Mouse (Mus musculus) CH12.LX (cell line): ENCODE measurements around the gene Spen. TPM values are rescaled to one million over a fixed set of nuclear protein-coding genes. Genes with fewer than 3 reads are reported as not detected.
A peak's percentile ranks its signal among the peaks of the same experiment; 100 is the strongest.

Experiments
- DNase-seq: peaks from one replicate; pipeline ENCODE4 v3.0.0-alpha.2; 2013; ENCODE audit errors: extremely low read depth
- H3K27ac ChIP-seq: 2 replicates; pipeline ENCODE4 v1.5.1; 2012; ENCODE audit warnings: low read depth, mild to moderate bottlenecking, control low read depth, moderate library complexity; ENCODE audit not compliant: insufficient read depth
- H3K27me3 ChIP-seq: replicated peaks from 2 replicates; pipeline ENCODE3; 2012; ENCODE audit warnings: inconsistent platforms
- H3K36me3 ChIP-seq, 2 experiments: replicated peaks in 1 of 2; 2 replicates each; pipeline versions ENCODE3 to v1.6.1; 2012; ENCODE audit warnings: inconsistent platforms in 1 of 2, low read length in 1 of 2, mild to moderate bottlenecking in 1 of 2, mixed read lengths in 1 of 2, moderate library complexity in 1 of 2; ENCODE audit not compliant: control insufficient read depth in 1 of 2, insufficient read depth in 1 of 2
- H3K4me1 ChIP-seq, 2 experiments: 2 replicates each; pipeline ENCODE4 v1.6.1; 2012; ENCODE audit warnings: inconsistent platforms in 1 of 2, moderate library complexity in 1 of 2; ENCODE audit not compliant: insufficient read depth in 2 of 2, control insufficient read depth in 1 of 2
- H3K4me2 ChIP-seq: 2 replicates; pipeline ENCODE4 v1.6.1; 2012; ENCODE audit warnings: low read depth, mild to moderate bottlenecking, control low read depth; ENCODE audit not compliant: poor library complexity, insufficient read depth, severe bottlenecking
- H3K4me3 ChIP-seq, 3 experiments: fragments of 150-350 bp in 1 of 3; sonication (generic) in 1 of 3; replicated peaks in 1 of 3; 2 replicates each; pipeline versions ENCODE3 to v1.5.1; 2011 to 2012; ENCODE audit warnings: low read depth in 2 of 3, low read length in 2 of 3, mild to moderate bottlenecking in 2 of 3, moderate library complexity in 2 of 3, control low read depth in 1 of 3, improper control_type of control experiment in 1 of 3, inconsistent platforms in 1 of 3, mixed read lengths in 1 of 3; ENCODE audit not compliant: poor library complexity in 1 of 3
- H3K79me2 ChIP-seq: replicated peaks from 2 replicates; pipeline ENCODE4 v1.6.1; 2012; ENCODE audit warnings: mild to moderate bottlenecking, moderate library complexity; ENCODE audit not compliant: control insufficient read depth, poor library complexity, insufficient read depth, severe bottlenecking; ENCODE audit errors: extremely low read depth
- H3K9ac ChIP-seq: 2 replicates; pipeline ENCODE4 v1.6.1; 2012; ENCODE audit warnings: low read depth, mild to moderate bottlenecking, control low read depth, moderate library complexity; ENCODE audit not compliant: insufficient read depth
- H3K9me3 ChIP-seq: replicated peaks from 2 replicates; pipeline ENCODE3; 2012; ENCODE audit warnings: low read length, inconsistent platforms, mixed read lengths
- BHLHE40 ChIP-seq: IDR thresholded peaks from 2 replicates; pipeline ENCODE4 v1.6.1; 2011; ENCODE audit warnings: mild to moderate bottlenecking, low read depth, low read length, improper control_type of control experiment
- CHD1 ChIP-seq: IDR thresholded peaks from 2 replicates; pipeline ENCODE4 v1.6.1; 2012; ENCODE audit warnings: low read depth, low read length, improper control_type of control experiment, inconsistent platforms
- CHD2 ChIP-seq: IDR thresholded peaks from 2 replicates; pipeline ENCODE4 v1.6.1; 2011; ENCODE audit warnings: low read length, improper control_type of control experiment
- CTCF ChIP-seq, 2 experiments: IDR thresholded peaks in 1 of 2; conservative IDR thresholded peaks in 1 of 2; 2 replicates each; pipeline ENCODE4 v1.5.1; 2011 to 2012; ENCODE audit warnings: low read depth in 2 of 2, low read length in 2 of 2, improper control_type of control experiment in 1 of 2, inconsistent platforms in 1 of 2, mild to moderate bottlenecking in 1 of 2, moderate library complexity in 1 of 2
- E2F4 ChIP-seq: IDR thresholded peaks from 2 replicates; pipeline ENCODE4 v1.6.1; 2011; ENCODE audit warnings: low read depth, low read length, improper control_type of control experiment; ENCODE audit not compliant: insufficient replicate concordance
- ELF1 ChIP-seq: IDR thresholded peaks from 2 replicates; pipeline ENCODE4 v1.6.1; 2014; ENCODE audit warnings: low read depth, mild to moderate bottlenecking, inconsistent platforms, low read length, improper control_type of control experiment
- EP300 ChIP-seq: IDR thresholded peaks from 2 replicates; pipeline ENCODE4 v1.6.1; 2011; ENCODE audit warnings: low read length, improper control_type of control experiment
- ETS1 ChIP-seq: conservative IDR thresholded peaks from 2 replicates; pipeline ENCODE4 v1.6.1; 2012; ENCODE audit warnings: low read depth, mild to moderate bottlenecking, inconsistent platforms, low read length, improper control_type of control experiment, moderate library complexity
- GABPA ChIP-seq: IDR thresholded peaks from 2 replicates; pipeline ENCODE4 v1.6.1; 2012; ENCODE audit warnings: low read depth, low read length, improper control_type of control experiment, inconsistent platforms; ENCODE audit not compliant: insufficient replicate concordance
- HCFC1 ChIP-seq: IDR thresholded peaks from 2 replicates; pipeline ENCODE4 v1.6.1; 2012; ENCODE audit warnings: low read depth, mild to moderate bottlenecking, inconsistent platforms, low read length, improper control_type of control experiment
- IRF4 ChIP-seq: IDR thresholded peaks from 2 replicates; pipeline ENCODE4 v1.6.1; 2014; ENCODE audit warnings: low read depth, mild to moderate bottlenecking, inconsistent platforms, low read length, improper control_type of control experiment
- JUN ChIP-seq: IDR thresholded peaks from 2 replicates; pipeline ENCODE4 v1.6.1; 2011; ENCODE audit warnings: low read depth, mild to moderate bottlenecking, low read length, improper control_type of control experiment, moderate library complexity; ENCODE audit not compliant: insufficient read depth
- JUND ChIP-seq: conservative IDR thresholded peaks from 2 replicates; pipeline ENCODE4 v1.6.1; 2011; ENCODE audit warnings: low read depth, low read length, improper control_type of control experiment
- KAT2A ChIP-seq: IDR thresholded peaks from 2 replicates; pipeline ENCODE4 v1.6.1; 2012; ENCODE audit warnings: low read length, improper control_type of control experiment, inconsistent platforms; ENCODE audit not compliant: insufficient replicate concordance
- MAX ChIP-seq: IDR thresholded peaks from 2 replicates; pipeline ENCODE4 v1.6.1; 2011; ENCODE audit warnings: low read length, improper control_type of control experiment
- MAZ ChIP-seq: IDR thresholded peaks from 2 replicates; pipeline ENCODE4 v1.6.1; 2012; ENCODE audit warnings: low read depth, mild to moderate bottlenecking, inconsistent platforms, low read length, improper control_type of control experiment, moderate library complexity
- MEF2A ChIP-seq: IDR thresholded peaks from 2 replicates; pipeline ENCODE4 v1.6.1; 2014; ENCODE audit warnings: low read depth, mild to moderate bottlenecking, inconsistent platforms, low read length, improper control_type of control experiment, borderline replicate concordance
- MXI1 ChIP-seq: IDR thresholded peaks from 2 replicates; pipeline ENCODE4 v1.6.1; 2011; ENCODE audit warnings: mild to moderate bottlenecking, low read depth, low read length, improper control_type of control experiment
- MYC ChIP-seq: IDR thresholded peaks from 2 replicates; pipeline ENCODE4 v1.6.1; 2011; ENCODE audit warnings: low read depth, mild to moderate bottlenecking, improper control_type of control experiment, low read length
- NELFE ChIP-seq: IDR thresholded peaks from 2 replicates; pipeline ENCODE4 v1.6.1; 2011; ENCODE audit warnings: low read depth, low read length, improper control_type of control experiment
- NRF1 ChIP-seq: IDR thresholded peaks from 2 replicates; pipeline ENCODE4 v1.6.1; 2014; ENCODE audit warnings: low read depth, mild to moderate bottlenecking, inconsistent platforms, low read length, improper control_type of control experiment, moderate library complexity
- PAX5 ChIP-seq: IDR thresholded peaks from 2 replicates; pipeline ENCODE4 v1.6.1; 2012; ENCODE audit warnings: low read length, inconsistent platforms, mixed read lengths
- POLR2A ChIP-seq: IDR thresholded peaks from 2 replicates; pipeline ENCODE4 v1.6.1; 2011; ENCODE audit warnings: low read depth, mild to moderate bottlenecking, improper control_type of control experiment, low read length
- POLR2AphosphoS2 ChIP-seq: IDR thresholded peaks from 2 replicates; pipeline ENCODE4 v1.6.1; 2011; ENCODE audit warnings: low read depth, low read length, improper control_type of control experiment
- RAD21 ChIP-seq: IDR thresholded peaks from 2 replicates; pipeline ENCODE4 v1.6.1; 2011; ENCODE audit warnings: low read depth, mild to moderate bottlenecking, low read length, improper control_type of control experiment, moderate library complexity
- RCOR1 ChIP-seq: conservative IDR thresholded peaks from 2 replicates; pipeline ENCODE4 v1.6.1; 2012; ENCODE audit warnings: low read depth, mild to moderate bottlenecking, inconsistent platforms, low read length, improper control_type of control experiment
- SIN3A ChIP-seq: IDR thresholded peaks from 2 replicates; pipeline ENCODE4 v1.6.1; 2012; ENCODE audit warnings: low read length, improper control_type of control experiment, inconsistent platforms
- SMC3 ChIP-seq: IDR thresholded peaks from 2 replicates; pipeline ENCODE4 v1.6.1; 2011; ENCODE audit warnings: low read depth, low read length, improper control_type of control experiment
- TBP ChIP-seq: conservative IDR thresholded peaks from 2 replicates; pipeline ENCODE4 v1.6.1; 2011; ENCODE audit warnings: low read depth, low read length, improper control_type of control experiment
- TCF12 ChIP-seq: IDR thresholded peaks from 2 replicates; pipeline ENCODE4 v1.6.1; 2014; ENCODE audit warnings: low read depth, mild to moderate bottlenecking, inconsistent platforms, low read length, improper control_type of control experiment
- UBTF ChIP-seq: IDR thresholded peaks from 2 replicates; pipeline ENCODE4 v1.6.1; 2012; ENCODE audit warnings: low read depth, mild to moderate bottlenecking, inconsistent platforms, low read length, improper control_type of control experiment, moderate library complexity
- USF1 ChIP-seq: IDR thresholded peaks from 2 replicates; pipeline ENCODE4 v1.6.1; 2014; ENCODE audit warnings: low read depth, mild to moderate bottlenecking, inconsistent platforms, low read length, improper control_type of control experiment
- USF2 ChIP-seq: conservative IDR thresholded peaks from 2 replicates; pipeline ENCODE4 v1.6.1; 2011; ENCODE audit warnings: low read depth, low read length, improper control_type of control experiment
- ZC3H11A ChIP-seq: IDR thresholded peaks from 2 replicates; pipeline ENCODE4 v1.6.1; 2012; ENCODE audit warnings: low read depth, mild to moderate bottlenecking, inconsistent platforms, low read length, improper control_type of control experiment
- ZKSCAN1 ChIP-seq: IDR thresholded peaks from 2 replicates; pipeline ENCODE4 v1.6.1; 2012; ENCODE audit warnings: low read depth, inconsistent platforms, low read length, improper control_type of control experiment, borderline replicate concordance
- ZMIZ1 ChIP-seq: IDR thresholded peaks from 2 replicates; pipeline ENCODE4 v1.6.1; 2012; ENCODE audit warnings: low read depth, mild to moderate bottlenecking, inconsistent platforms, low read length, improper control_type of control experiment
- dilution Hi-C: fragments of 300-500 bp; cut with MboI; formaldehyde crosslinking; loops from 2 replicates; pipeline ENCODE4 v1.14.3; 2020; ENCODE audit warnings: low sequenced_read_pairs; ENCODE audit not compliant: extremely low pct_unique_long_range_greater_than_20kb, extremely low pct_ligation_motif_present
- in situ Hi-C: fragments of 300-500 bp; cut with MboI; formaldehyde crosslinking; loops from 3 replicates; pipeline ENCODE4 v1.14.3; 2019; ENCODE audit warnings: low sequenced_read_pairs, low pct_ligation_motif_present, low pct_unique_long_range_greater_than_20kb, mixed read lengths
- polyA plus RNA-seq: library from polyadenylated mRNA; unstranded; fragments of >175 nt; gene quantifications from 2 replicates; pipeline ENCODE4 v1.2.1, GENCODE M21; 2012; ENCODE audit warnings: low read depth; ENCODE audit not compliant: insufficient read length
- total RNA-seq, 2 experiments: library from RNA; depleted of rRNA; stranded (reverse); fragments of 300-350 nt in 1 of 2; fragments of >200 nt in 1 of 2; gene quantifications; 2 replicates each; pipeline ENCODE4 v1.2.3; 2012 to 2014

The Spen gene
- total and polyA plus RNA-seq, 3 experiments, result 4.0 to 21.6 (median 10.2) TPM

- dilution Hi-C loops, result no loop called here
- H3K36me3 ChIP-seq, result no peaks in the 10 kb centered on the region
- no peaks in the 10 kb centered on the region for H3K9me3 ChIP-seq
- in situ Hi-C loops, result no loop called here
- no peaks in the 10 kb centered on the region for H3K79me2 ChIP-seq
- H3K4me1 ChIP-seq, result peaks cover 2 to 43% of the 10 kb centered on the region in 2 experiments; a peak in 3 of 4 replicates
- TF ChIP-seq RCOR1 (peak; percentile 63; the same call in 1 of the 2 replicates), ZKSCAN1 (no peak), NRF1 (peak; percentile 78), HCFC1 (peak; percentile 33; the same call in 1 of the 2 replicates), PAX5 (no peak), USF2 (no peak), EP300 (no peak), SMC3 (no peak), MAX (peak; percentile 84), CHD1 (peak; percentile 54; the same call in 1 of the 2 replicates), MEF2A (peak; percentile 51; the same call in 1 of the 2 replicates), ETS1 (no peak), CHD2 (peak; percentile 44), JUND (no peak), NELFE (peak; percentile 64), MYC (peak; percentile 47; the same call in 1 of the 2 replicates), JUN (no peak), RAD21 (no peak), IRF4 (no peak), ZC3H11A (peak; percentile 90), POLR2AphosphoS2 (0 out of 2 replicates have a peak, but pooled peaks have one; percentile 50), GABPA (no peak), USF1 (peak; percentile 28; the same call in 1 of the 2 replicates), E2F4 (no peak), ELF1 (peak; percentile 28; the same call in 1 of the 2 replicates), MAZ (no peak; the same call in 1 of the 2 replicates), UBTF (peak; percentile 62; the same call in 1 of the 2 replicates), SIN3A (peak; percentile 25; the same call in 1 of the 2 replicates), TBP (no peak; the same call in none of the 2 replicates), POLR2A (peak; percentile 64), BHLHE40 (no peak; the same call in 1 of the 2 replicates), ZMIZ1 (peak; percentile 75), CTCF (conservative IDR thresholded peaks at IDR 0.05 in 1 of 2, IDR thresholded peaks at IDR 0.05 in 1 of 2; ENCODE audit: low read depth in 2 of 2, low read length in 2 of 2) (no peak), MXI1 (peak; percentile 88), KAT2A (0 out of 2 replicates have a peak, but pooled peaks have one; percentile 42), TCF12 (peak; percentile 87)
- H3K4me3 ChIP-seq, result peak overlapping the region; percentile 78 to 93 (median 84)
- no peak overlapping the region for H3K4me2 ChIP-seq
- peak overlapping the region; percentile 99 for H3K9ac ChIP-seq
- DNase-seq, result peak; percentile 84
- H3K27me3 ChIP-seq, result no peaks in the 10 kb centered on the region
- peak overlapping the region; percentile 95 for H3K27ac ChIP-seq
Observed at GRCm38 (mm10) chr4:141546334-141547200, 8.2 kb upstream of the Spen start.
